Mouse (Mus musculus) E14TG2a.4 (cell line): ENCODE measurements around the gene Neurl3.

Source experiments
- H3K27me3 ChIP-seq: 2 replicates; pipeline ENCODE4 v1.6.1; 2014; ENCODE audit warnings: low read length, control low read depth; ENCODE audit not compliant: insufficient read depth
- H3K36me3 ChIP-seq: 2 replicates; pipeline ENCODE4 v1.6.1; 2014; ENCODE audit warnings: low read length, control low read depth; ENCODE audit not compliant: insufficient read depth
- H3K4me1 ChIP-seq: replicated peaks from 2 replicates; pipeline ENCODE4 v1.6.1; 2014; ENCODE audit warnings: low read depth, low read length, control low read depth
- H3K4me3 ChIP-seq: replicated peaks from 2 replicates; pipeline ENCODE4 v1.5.1; 2014; ENCODE audit warnings: mild to moderate bottlenecking, low read length
- H3K9me3 ChIP-seq: 2 replicates; pipeline ENCODE4 v1.6.1; 2014; ENCODE audit warnings: low read length, control low read depth
- CTCF ChIP-seq: conservative IDR thresholded peaks from 2 replicates; pipeline ENCODE4 v1.5.1; 2014; ENCODE audit warnings: low read length
- NANOG ChIP-seq: IDR thresholded peaks from 2 replicates; pipeline ENCODE4 v1.6.1; 2014; ENCODE audit warnings: borderline replicate concordance, low read length, mixed read lengths
- POU5F1 ChIP-seq: IDR thresholded peaks from 2 replicates; pipeline ENCODE4 v1.6.1; 2014; ENCODE audit warnings: low read length, borderline replicate concordance

Neurl3 gene

DNA sequence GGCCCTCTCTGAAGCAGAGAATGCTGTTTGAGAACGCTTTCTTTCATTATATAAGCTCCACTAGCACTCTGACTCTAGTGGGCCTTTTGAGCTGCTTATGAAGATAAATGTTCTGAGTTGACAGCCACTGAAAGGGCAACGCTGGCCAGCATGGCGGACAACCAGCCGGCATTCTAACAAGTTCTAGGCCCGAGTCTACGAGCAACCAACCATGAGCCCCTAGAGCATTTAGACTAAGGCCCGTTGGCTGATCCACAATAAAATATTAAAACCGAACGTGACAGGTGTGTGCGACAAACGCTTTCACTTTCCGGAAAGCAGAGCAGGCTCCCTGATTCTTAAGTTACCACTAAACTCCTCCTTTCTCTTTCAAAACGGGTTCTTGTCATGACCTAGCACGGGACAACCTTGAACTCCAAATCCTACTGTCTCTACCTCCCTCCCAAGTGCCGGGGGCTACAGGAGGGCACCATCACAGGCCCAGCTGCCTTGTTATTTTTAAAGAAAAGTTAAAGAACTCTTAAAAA lies 32.5 kb downstream of the Neurl3 start:
- Histone ChIP-seq H3K4me1 (peaks cover 75% of the 10 kb centered on the region), H3K36me3 (peaks cover 20% of the 10 kb centered on the region), H3K27me3 (no peaks in the 10 kb centered on the region), H3K9me3 (no peaks in the 10 kb centered on the region), H3K4me3 (peak overlapping the region; percentile 24)
- TF ChIP-seq POU5F1: no peak
- TF ChIP-seq CTCF: no peak
- no peak for TF ChIP-seq NANOG

DNA sequence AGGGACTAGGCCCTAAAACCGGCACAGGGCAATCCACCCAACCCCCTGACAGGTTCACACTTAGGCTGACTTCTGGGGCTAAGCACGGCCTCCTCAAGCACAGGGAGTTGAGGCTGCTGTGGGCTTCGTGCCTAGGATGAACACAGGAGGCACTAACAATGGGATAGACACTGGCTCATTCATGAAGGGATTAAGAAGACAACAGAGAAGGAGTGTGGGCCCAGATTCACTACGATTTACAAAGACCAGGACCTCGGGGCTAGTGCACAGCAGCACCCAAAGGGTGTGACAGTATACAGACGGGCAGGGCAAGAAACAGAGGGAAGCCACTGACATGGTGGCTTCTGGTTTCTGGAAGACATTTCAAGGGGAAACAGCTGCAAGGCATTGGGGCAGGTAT lies 34.3 kb downstream of the Neurl3 start:
- Histone ChIP-seq H3K9me3 (no peaks in the 10 kb centered on the region), H3K4me1 (peaks cover 76% of the 10 kb centered on the region), H3K4me3 (peak overlapping the region; percentile 23; the same call in 1 of the 2 replicates), H3K36me3 (peaks cover 33% of the 10 kb centered on the region), H3K27me3 (no peaks in the 10 kb centered on the region)
- TF ChIP-seq POU5F1 (no peak), NANOG (peak; percentile 24; the same call in 1 of the 2 replicates)

DNA sequence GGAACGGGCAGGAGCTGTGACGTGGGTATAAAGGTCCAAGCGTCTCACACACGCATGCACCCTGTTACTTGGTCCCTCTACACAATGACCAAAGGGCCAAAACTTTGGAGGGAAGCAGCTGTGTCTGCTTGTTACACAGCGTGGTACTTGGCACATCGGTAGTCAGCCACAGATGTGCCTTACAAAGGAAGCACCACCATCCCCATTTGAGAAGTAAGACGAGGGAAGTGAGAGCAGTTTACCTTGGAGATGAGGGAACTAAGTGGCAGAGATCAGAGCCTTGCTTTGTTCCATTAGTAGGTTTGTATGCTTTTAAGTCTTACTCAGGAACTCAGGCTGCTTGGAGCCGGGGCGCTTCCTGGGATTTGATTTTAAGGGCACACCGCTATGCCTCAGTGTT lies 35.1 kb downstream of the Neurl3 start:
- no peaks in the 10 kb centered on the region for H3K27me3 ChIP-seq
- TF ChIP-seq CTCF: no peak
- no peak for TF ChIP-seq POU5F1
- TF ChIP-seq NANOG: no peak
- H3K4me3 ChIP-seq: peak overlapping the region; percentile 23; the same call in 1 of the 2 replicates
- H3K9me3 ChIP-seq: no peaks in the 10 kb centered on the region
- peaks cover 41% of the 10 kb centered on the region for H3K36me3 ChIP-seq
- H3K4me1 ChIP-seq: peaks cover 76% of the 10 kb centered on the region

GRCm38 (mm10) chr1:36235855-36236254 lies 38.6 kb downstream of the Neurl3 start:
- no peaks in the 10 kb centered on the region for H3K9me3 ChIP-seq
- H3K4me1 ChIP-seq: peaks cover 48% of the 10 kb centered on the region
- no peak for TF ChIP-seq CTCF
- TF ChIP-seq POU5F1: no peak
- TF ChIP-seq NANOG: no peak
- H3K4me3 ChIP-seq: no peak overlapping the region
- H3K36me3 ChIP-seq: peaks cover 67% of the 10 kb centered on the region
- H3K27me3 ChIP-seq: no peaks in the 10 kb centered on the region

DNA sequence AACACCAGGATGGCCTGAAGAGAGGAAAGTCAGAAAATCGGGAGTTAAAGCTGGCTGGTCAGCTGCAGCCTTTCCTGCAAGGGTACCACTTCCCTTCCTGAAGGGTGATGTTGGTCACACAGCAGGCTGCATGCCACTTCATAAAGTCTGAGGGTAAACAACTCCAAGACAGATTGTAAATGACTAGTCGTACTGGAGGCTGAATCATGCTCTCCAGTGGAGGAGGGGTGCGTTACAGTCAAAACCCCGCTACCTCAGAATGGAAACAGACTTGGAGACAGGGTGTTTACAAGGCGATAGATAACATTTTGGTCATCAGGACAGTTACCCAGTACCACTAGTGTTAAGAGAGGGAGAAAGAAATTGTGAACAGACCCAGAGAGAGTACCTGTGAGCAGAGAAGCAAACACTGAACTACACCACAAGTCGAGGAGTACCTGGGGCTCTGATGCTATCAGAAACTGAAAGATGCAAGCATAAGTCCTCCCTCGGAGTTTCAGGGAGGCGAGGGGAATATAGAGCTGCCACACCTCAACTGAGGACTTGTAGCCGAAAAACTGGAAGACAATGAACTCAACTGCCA lies 39.3 kb downstream of the Neurl3 start:
- no peak for TF ChIP-seq POU5F1
- no peak for TF ChIP-seq CTCF
- no peak for TF ChIP-seq NANOG
- H3K9me3 ChIP-seq: no peaks in the 10 kb centered on the region
- H3K4me1 ChIP-seq: peaks cover 41% of the 10 kb centered on the region
- H3K27me3 ChIP-seq: no peaks in the 10 kb centered on the region
- peaks cover 72% of the 10 kb centered on the region for H3K36me3 ChIP-seq
- no peak overlapping the region for H3K4me3 ChIP-seq

GRCm38 (mm10) chr1:36233218-36233617 lies 41.3 kb downstream of the Neurl3 start:
- peaks cover 79% of the 10 kb centered on the region for H3K36me3 ChIP-seq
- no peaks in the 10 kb centered on the region for H3K27me3 ChIP-seq
- TF ChIP-seq POU5F1: no peak
- no peak for TF ChIP-seq CTCF
- TF ChIP-seq NANOG: no peak
- no peaks in the 10 kb centered on the region for H3K9me3 ChIP-seq
- peaks cover 24% of the 10 kb centered on the region for H3K4me1 ChIP-seq
- no peak overlapping the region for H3K4me3 ChIP-seq

DNA sequence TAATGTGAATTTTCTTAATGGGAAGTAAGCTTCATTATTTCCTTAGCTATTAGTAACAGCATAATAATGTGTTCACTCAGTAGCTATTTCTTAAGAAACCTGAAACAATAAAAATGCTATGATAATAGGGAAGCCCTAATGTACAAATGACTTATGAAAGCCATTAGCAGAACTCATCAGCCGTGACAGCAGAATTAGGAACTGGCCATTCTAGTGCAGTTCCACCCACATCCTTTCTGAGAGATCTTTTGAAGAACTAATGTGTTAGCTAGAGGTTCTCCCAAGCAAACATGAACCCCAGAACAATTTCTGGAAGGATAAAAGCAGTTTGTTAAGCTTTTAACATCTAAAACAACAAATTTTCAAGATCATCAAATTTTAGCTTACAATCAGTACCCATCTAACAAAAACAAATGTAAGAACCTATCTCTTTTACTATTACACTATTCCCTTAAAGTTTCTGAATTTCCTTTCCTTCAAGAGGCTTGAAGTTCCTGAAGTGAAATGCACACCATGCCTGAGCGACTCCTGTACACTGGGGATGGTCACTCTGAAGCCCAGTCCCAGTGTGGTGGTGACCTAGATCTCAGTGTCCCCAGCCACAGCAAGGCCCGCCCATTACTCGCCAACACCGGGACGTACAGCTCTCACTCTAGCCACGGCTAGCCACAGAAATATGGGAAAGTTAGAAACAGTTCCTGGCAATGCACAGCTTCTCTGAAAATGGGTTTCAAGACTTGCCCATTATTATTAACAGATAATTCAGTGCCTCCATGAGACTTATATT lies 43.4 kb downstream of the Neurl3 start:
- Histone ChIP-seq H3K4me3 (no peak overlapping the region), H3K4me1 (peaks cover 17% of the 10 kb centered on the region), H3K27me3 (no peaks in the 10 kb centered on the region), H3K36me3 (peaks cover 87% of the 10 kb centered on the region), H3K9me3 (no peaks in the 10 kb centered on the region)
- TF ChIP-seq NANOG: no peak
- no peak for TF ChIP-seq CTCF
- TF ChIP-seq POU5F1: no peak

DNA sequence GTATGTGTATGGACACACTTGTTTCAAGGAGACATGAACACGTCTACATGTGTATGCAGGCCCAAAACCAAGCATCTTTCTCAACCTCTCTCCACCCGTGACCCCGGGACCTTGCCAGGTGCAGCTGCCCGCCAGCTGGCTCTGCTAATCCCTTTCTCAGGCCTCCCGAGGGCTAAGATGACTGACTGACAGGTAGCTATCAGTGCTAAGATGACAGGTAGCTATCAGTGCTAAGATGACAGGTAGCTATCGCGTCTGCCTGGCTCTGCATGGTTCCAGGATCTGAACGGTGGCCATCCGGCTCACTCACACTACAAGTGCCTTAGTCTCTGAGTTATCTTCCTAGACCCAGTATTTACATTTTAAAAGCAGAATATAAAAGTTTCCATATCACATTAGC lies 46.0 kb downstream of the Neurl3 start:
- TF ChIP-seq POU5F1: no peak
- TF ChIP-seq CTCF: no peak
- no peak for TF ChIP-seq NANOG

More for the DNA sequence above, 46.0 kb downstream of the Neurl3 start:
- H3K4me3 ChIP-seq: no peak overlapping the region
- no peaks in the 10 kb centered on the region for H3K27me3 ChIP-seq
- peaks cover 84% of the 10 kb centered on the region for H3K36me3 ChIP-seq
- H3K4me1 ChIP-seq: no peaks in the 10 kb centered on the region
- no peaks in the 10 kb centered on the region for H3K9me3 ChIP-seq
